Mouse (Mus musculus): ENCODE measurements at regions not wholly inside any gene's neighbourhood (a gene's known extent, or its start where the extent isn't known, plus 50 kb on each side); places are given as distances from the start of the nearest gene placed in this dataset.

DNA sequence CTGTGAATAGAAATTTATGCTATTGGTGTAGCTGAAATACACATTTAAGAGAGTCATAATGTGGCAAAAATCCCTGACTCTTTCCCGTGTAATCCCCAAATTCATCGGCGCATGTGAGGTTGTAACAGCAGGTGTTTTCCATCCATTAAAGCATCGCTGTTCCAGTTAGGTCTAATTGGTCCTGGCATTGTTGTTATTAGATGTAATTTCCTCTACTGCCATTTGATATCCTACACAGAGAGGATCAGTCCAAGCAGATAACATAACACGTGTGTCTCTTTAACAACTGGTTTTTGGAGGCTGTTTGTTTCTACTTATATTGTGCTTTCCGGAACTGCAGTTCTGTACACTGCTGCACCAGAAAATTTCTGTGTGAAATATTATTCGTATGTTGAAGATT lies 101.8 kb downstream of the Vgll3 start:
- DNase-seq, result no peak

DNA sequence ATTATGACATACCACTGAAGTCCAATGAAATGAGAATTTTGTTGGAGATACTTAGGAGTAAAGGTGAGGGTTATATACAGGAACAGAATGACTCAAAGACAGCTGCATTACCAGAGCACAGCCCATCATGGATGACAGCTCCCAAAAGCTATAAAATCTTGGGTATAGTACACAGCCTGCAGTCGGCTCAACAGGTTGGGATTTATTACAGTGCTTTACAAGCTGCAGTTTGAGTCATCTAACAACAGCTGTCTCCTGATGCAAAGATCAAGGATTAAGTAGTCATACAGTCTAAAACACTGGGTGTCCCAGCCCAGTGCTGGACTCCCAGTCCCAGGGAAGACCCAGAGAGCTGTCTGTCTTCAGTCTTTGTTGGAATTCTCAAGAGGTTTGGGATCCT lies 110.9 kb downstream of the Vgll3 start:
- no peak for DNase-seq

DNA sequence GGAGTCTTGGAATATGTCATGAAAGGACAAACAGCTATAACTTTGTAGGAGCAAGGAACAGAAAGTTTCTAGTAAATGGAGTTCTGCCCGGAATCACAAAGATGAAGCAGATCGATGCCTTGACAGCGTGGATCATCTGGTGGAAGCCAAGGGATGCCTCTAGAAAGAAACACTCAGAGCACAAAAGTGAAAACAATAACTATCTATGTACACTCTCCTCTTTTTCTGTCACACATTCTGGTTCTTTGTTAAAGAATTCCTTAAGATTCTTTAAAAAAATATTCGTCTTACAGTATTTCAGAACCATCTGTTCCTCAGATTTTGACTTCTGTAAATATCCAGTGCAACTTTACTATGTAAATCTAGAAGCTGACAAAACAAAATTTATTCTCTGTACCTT lies 148.8 kb downstream of the Vgll3 start:
- no peak for DNase-seq

- no peak for DNase-seq
Measured at GRCm38 (mm10) chr16:65964260-65964659, 149.2 kb downstream of the Vgll3 start.

DNA sequence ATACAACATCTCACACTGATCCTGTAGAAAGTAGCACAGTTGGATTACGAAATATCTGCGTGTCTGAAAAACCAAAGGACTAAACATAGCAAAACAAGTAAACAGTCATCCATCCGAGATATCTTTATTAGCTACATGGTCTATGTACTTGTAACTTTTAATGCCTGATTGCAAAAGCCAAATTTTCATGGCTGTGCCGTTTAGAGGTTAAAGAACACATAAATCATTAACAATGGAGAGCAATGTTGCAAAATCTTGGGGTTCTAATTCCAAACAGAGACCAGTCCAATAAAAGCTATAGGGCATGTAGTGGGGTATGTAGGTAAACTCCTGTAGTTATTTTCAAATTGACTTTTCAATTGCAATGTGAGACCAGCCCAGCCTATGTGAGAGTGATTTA lies 162.0 kb downstream of the Vgll3 start:
- no peak for DNase-seq

GRCm38 (mm10) chr16:65987186-65987585 lies 172.1 kb downstream of the Vgll3 start:
- DNase-seq, result no peak

DNA sequence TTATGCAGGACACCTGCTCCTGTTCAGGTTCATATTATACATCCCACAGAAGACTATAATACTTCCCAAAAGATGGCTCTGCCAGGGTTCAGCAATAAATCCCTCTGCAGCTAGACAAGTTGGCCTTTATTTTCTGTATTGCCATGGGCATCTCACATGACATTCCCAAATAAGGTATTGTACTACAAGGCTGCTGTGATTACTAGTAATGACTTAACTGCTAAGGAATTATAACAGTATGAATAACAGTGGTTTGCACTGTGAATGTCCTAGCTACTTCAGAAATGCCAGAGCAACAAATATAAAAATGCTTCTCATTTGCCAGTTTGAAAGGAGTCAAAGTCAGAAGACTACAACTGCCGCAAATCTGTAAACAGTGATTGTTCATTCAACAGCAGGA lies 184.3 kb downstream of the Vgll3 start:
- no peak for DNase-seq

DNA sequence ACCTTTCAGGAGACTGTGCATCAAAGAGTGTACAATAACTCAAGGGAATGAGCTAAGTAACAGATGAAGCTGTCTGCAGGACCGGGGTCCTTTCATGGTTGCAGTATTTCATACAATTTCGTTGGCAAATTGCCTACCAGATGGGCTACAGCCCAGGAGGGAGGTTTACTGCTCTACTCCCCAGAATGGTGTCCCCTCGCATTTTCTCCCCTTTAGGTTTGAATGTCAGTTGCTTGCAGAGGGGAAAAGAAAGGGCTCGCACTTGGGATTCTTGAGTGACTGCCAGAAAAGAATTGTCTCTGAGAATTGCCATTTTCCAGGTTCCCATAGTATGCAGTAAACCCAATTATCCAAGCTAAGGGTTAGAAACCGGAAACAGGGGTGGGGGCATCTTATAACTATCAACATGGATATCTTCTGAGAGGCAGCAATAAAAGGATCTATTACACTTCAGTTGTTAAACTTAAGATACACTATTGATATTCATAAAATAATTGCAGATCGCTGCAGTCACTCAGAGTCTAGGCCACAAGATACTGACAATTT lies 185.7 kb downstream of the Vgll3 start:
- DNase-seq, result no peak

- DNase-seq, result no peak
Measured at GRCm38 (mm10) chr16:66004689-66005088, 189.6 kb downstream of the Vgll3 start.

GRCm38 (mm10) chr16:66005954-66006580 lies 191.0 kb downstream of the Vgll3 start:
- peak; percentile 61 for DNase-seq

GRCm38 (mm10) chr16:66013608-66014007 lies 198.6 kb downstream of the Vgll3 start:
- DNase-seq, result no peak

DNA sequence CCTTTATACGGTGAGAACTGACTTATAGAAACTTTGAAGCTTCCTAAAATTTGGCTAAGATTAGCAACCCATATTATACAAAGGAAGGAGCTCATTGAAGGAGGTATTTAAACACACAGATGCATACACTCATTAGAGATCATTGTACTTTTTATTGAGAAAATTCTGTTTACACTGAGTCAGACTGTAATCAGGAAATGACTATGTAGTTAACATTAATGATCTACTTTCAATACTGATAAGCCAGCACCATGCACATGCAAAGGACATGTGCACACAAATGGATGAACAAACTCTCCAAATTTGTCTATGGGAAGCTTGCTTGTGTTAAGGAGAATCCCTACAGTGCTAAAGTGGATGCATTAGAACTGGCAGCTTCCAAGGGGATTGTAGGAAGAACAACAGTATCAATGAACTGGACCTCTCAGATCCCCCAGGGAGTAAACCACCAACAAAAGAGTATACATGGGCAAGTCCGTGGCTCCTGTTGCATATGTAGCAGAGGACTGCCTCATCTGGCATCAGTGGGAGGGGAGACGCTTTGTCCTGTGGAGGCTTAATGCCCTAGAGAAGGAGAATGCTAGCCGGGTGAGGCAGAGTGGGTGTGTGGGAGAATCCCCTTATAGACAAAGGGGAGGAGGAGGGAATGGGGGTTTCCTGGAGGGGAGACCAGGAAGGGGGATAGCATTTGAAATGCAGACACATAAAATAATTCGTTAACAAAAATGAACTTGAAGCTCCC lies 200.0 kb downstream of the Vgll3 start:
- no peak for DNase-seq

DNA sequence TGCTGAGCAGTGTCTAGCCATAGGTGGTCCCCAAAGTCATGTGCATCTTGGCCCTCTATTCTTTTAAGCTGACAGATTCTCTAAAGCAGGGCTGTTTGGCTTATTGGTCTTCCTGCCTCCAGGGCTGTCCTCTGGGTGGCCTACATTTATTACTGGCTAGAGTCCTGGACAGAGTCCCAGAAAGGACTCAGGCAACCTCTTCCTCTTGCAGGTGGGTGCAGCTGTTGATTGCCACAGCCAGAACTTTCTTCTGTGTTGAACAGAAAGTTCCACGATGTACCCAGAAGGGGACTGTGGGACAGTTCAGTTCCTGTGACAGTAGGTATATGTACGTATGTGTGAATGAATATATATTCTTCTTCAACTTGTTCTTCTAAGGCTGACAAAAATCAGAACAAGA lies 202.0 kb downstream of the Vgll3 start:
- DNase-seq, result no peak

DNA sequence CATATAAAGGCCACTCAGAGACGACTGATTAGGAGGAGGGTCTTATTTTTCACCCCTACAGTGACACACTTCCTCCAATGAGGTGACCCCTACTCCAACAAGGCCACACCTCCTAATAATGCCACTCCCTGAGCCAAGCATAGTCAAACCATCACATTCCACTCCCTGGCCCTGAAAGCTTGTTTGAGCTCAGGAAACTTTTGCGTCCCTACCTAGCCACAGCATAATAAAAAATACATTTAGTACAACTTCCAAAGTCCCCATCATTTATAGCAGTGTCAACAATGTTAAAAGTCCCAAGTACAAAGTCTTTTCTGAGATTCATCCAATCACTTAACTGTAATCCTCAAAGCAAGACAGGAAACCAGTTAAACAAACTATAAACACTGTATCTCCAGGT lies 208.3 kb downstream of the Vgll3 start:
- no peak for DNase-seq

Data from right cerebral cortex, postnatal 4 days (tissue).